ENCODE assay signal across 13 mouse cellular contexts in genomic region chr13:45692440-45692839, GRCm38 (mm10).
DNase-seq lines count a peak whose midpoint lies in the region; ATAC-seq and TF ChIP-seq lines count a peak whose summit lies in the region.
"Had no signal": no experiment of that assay in that cellular context is flagged by ENCODE, and none has a peak within 500 bp of the region (broad histone marks: within the 10 kb centered on the region; RNA-seq: fewer than 3 reads in every experiment).

No protein-coding gene starts in this region.

- no peaks in the 10 kb centered on the region for H3K27me3 ChIP-seq in heart, embryonic 10.5 days (ENCODE audit: insufficient read depth, poor library complexity, severe bottlenecking)
- H3K27me3 ChIP-seq: intestine, embryonic 15.5 days; midbrain, embryonic 15.5 days had no signal

- ATAC-seq in megakaryocyte-erythroid progenitor cell, adult 5-6 weeks (replicated peaks; ENCODE audit: low FRiP score, low TSS enrichment, poor library complexity, severe bottlenecking) = no peak
- ATAC-seq: intestine, embryonic 15.5 days; midbrain, embryonic 15.5 days had no signal

- H3K4me1 ChIP-seq in heart, embryonic 10.5 days = peaks cover 37% of the 10 kb centered on the region
- H3K4me1 ChIP-seq: intestine, embryonic 15.5 days had no signal

- WGBS in heart, embryonic 10.5 days = 31% methylated on average over 9 of the region's 9 CpGs

- H3K27ac ChIP-seq in gastrocnemius, adult 2 months = peak overlapping the region; percentile 32; the same call in 1 of the 2 replicates
- H3K27ac ChIP-seq in heart, embryonic 10.5 days = peak overlapping the region; percentile 72; the same call in 1 of the 2 replicates
- H3K27ac ChIP-seq: intestine, embryonic 15.5 days; liver, embryonic 14.5 days; midbrain, embryonic 15.5 days had no signal

- no peak for TF ChIP-seq CTCF in gastrocnemius, adult 2 months (IDR thresholded peaks at IDR 0.05)

- intact Hi-C loops in gastrocnemius, adult 2 months (cut with DNase I) = loop anchor here (10.0 kb wide), 1 partner anchor 272 kb away; the partner anchor contains the start of gene Atxn1
- intact Hi-C loops in left cerebral cortex, postnatal 4 days (cut with DNase I) = no loop called here

- no peaks in the 10 kb centered on the region for H3K9me3 ChIP-seq in heart, embryonic 10.5 days
- H3K9me3 ChIP-seq: intestine, embryonic 15.5 days; midbrain, embryonic 15.5 days had no signal

- H3K4me3 ChIP-seq in gastrocnemius, adult 2 months = no peak overlapping the region
- H3K4me3 ChIP-seq in heart, embryonic 10.5 days = no peak overlapping the region
- H3K4me3 ChIP-seq: intestine, embryonic 15.5 days; midbrain, embryonic 15.5 days had no signal

- H3K36me3 ChIP-seq in heart, embryonic 10.5 days = no peaks in the 10 kb centered on the region
- H3K36me3 ChIP-seq: intestine, embryonic 15.5 days; midbrain, embryonic 15.5 days had no signal

- DNase-seq in gastrocnemius, adult 2 months = no peak
- no peak for DNase-seq in gastrocnemius, adult 18-20 months (ENCODE audit: low spot score)
- peak; percentile 30 to 39 for DNase-seq in adrenal gland, postnatal 36 days
- DNase-seq in heart, embryonic 10.5 days (ENCODE audit: low spot score) = no peak
- peak; percentile 51 to 52 for DNase-seq in kidney, adult 8-10 months
- DNase-seq in left cerebral cortex, postnatal 4 days = no peak
- no peak for DNase-seq in urinary bladder, postnatal 36 days (ENCODE audit: low spot score in 2 of 2)
- DNase-seq: gastrocnemius, postnatal 25 days; right cerebral cortex, postnatal 4 days had no signal

Comparison
In these comparisons a context has a peak if more than half of its experiments do, and no peak if none do; other contexts are left out.
1. DNase-seq: peak in adrenal gland, postnatal 36 days (2 of 2) and kidney, adult 8-10 months (2 of 2); none in gastrocnemius, adult 2 months (single experiment), gastrocnemius, adult 18-20 months (single experiment), heart, embryonic 10.5 days (single experiment), left cerebral cortex, postnatal 4 days (single experiment) and urinary bladder, postnatal 36 days (0 of 2).